Mouse (Mus musculus) liver, embryonic 11.5 days (tissue): ENCODE results near the gene Sec14l5. TPM values are rescaled to one million over a fixed set of nuclear protein-coding genes. Genes with fewer than 3 reads are reported as not detected.

Source experiments
- ATAC-seq: fragments of 200-750 bp; cut with Nextera tagmentation; replicated peaks from 2 replicates; pipeline ENCODE4 v1.8.0; 2017; ENCODE audit warnings: moderate number of reproducible peaks, mild to moderate bottlenecking, moderate TSS enrichment, moderate library complexity; ENCODE audit not compliant: low FRiP score
- DNase-seq: peaks from one replicate; pipeline ENCODE4 v3.0.0-alpha.2; 2017; ENCODE audit warnings: low spot score
- H3K27ac ChIP-seq: fragments of 300-500 bp; sonication (generic); 2 replicates; pipeline ENCODE4 v1.5.1; 2014; ENCODE audit warnings: mild to moderate bottlenecking, low read depth, low read length, control low read depth
- H3K27me3 ChIP-seq: fragments of 300-500 bp; sonication (generic); replicated peaks from 2 replicates; pipeline ENCODE4 v1.6.1; 2014; ENCODE audit warnings: low read length, mixed read lengths; ENCODE audit not compliant: control insufficient read depth, insufficient read depth
- H3K36me3 ChIP-seq: fragments of 300-500 bp; sonication (generic); 2 replicates; pipeline ENCODE4 v1.6.1; 2014; ENCODE audit warnings: mild to moderate bottlenecking, low read length, moderate library complexity, mixed read lengths; ENCODE audit not compliant: control insufficient read depth, insufficient read depth
- H3K4me1 ChIP-seq: fragments of 300-500 bp; sonication (generic); replicated peaks from 2 replicates; pipeline ENCODE4 v1.6.1; 2014; ENCODE audit warnings: low read length, mixed read lengths; ENCODE audit not compliant: control insufficient read depth, insufficient read depth
- H3K4me2 ChIP-seq: fragments of 300-500 bp; sonication (generic); 2 replicates; pipeline ENCODE4 v1.6.1; 2014; ENCODE audit warnings: mild to moderate bottlenecking, control low read depth, moderate library complexity
- H3K4me3 ChIP-seq: fragments of 300-500 bp; sonication (generic); 2 replicates; pipeline ENCODE4 v1.5.1; 2014; ENCODE audit warnings: low read depth, low read length, control low read depth
- H3K9ac ChIP-seq: fragments of 300-500 bp; sonication (generic); 2 replicates; pipeline ENCODE4 v1.6.1; 2014; ENCODE audit warnings: low read depth, low read length, control low read depth
- H3K9me3 ChIP-seq: fragments of 300-500 bp; sonication (generic); 2 replicates; pipeline ENCODE4 v1.6.1; 2016; ENCODE audit warnings: low read length, inconsistent platforms, mixed read lengths; ENCODE audit not compliant: control insufficient read depth
- WGBS: fragments of 180-500 bp; shearing (Covaris S2); extraction: QIAGEN DNeasy Blood & Tissue Kit; methylation state at CpG from one replicate; pipeline ENCODE4 v1.1.7; 2014; 5-methylcytosine and 5-hydroxymethylcytosine counted together
- microRNA-seq: library from miRNA; unstranded; fragments of <30 nt; microRNA quantifications from one replicate; pipeline ENCODE4, GENCODE M21; 2017; ENCODE audit warnings: borderline number of aligned reads
- polyA plus RNA-seq: library from polyadenylated mRNA; unstranded; fragments of >200 nt; fragmentation: Nextera tagmentation; extraction: Ambion mirVana; gene quantifications from 2 replicates; pipeline ENCODE4 v1.2.1, GENCODE M21; 2014

The Sec14l5 gene
- polyA plus RNA-seq, 1 experiment from 2014 or later = not detected

- Histone ChIP-seq H3K9me3 (no peaks in the 10 kb centered on the region), H3K36me3 (no peaks in the 10 kb centered on the region; the same call in 1 of the 2 replicates), H3K4me3 (peak overlapping the region; percentile 94), H3K4me1 (peaks cover 4% of the 10 kb centered on the region), H3K9ac (no peak overlapping the region), H3K27me3 (no peaks in the 10 kb centered on the region), H3K27ac (no peak overlapping the region), H3K4me2 (peak overlapping the region; percentile 25)
- DNase-seq (no peak), ATAC-seq (peak; percentile 25; the same call in 1 of the 2 replicates)
- WGBS = 67% methylated on average over 4 of the region's 4 CpGs
Measured at GRCm38 (mm10) chr16:5232982-5233381, 86.1 kb downstream of the Sec14l5 start.

- Histone ChIP-seq H3K9me3 (no peaks in the 10 kb centered on the region), H3K27ac (no peak within 1 kb of the TSS), H3K9ac (peak within 1 kb of the TSS; percentile 86), H3K4me1 (peaks cover 4% of the 10 kb centered on the region), H3K4me2 (peak within 1 kb of the TSS; percentile 90), H3K27me3 (no peaks in the 10 kb centered on the region), H3K36me3 (no peaks in the 10 kb centered on the region; the same call in 1 of the 2 replicates), H3K4me3 (peak within 1 kb of the TSS; percentile 94)
- DNase-seq (peak; percentile 87), ATAC-seq (peak; percentile 97)
- 2% methylated on average over 47 of the region's 47 CpGs for WGBS
Measured at GRCm38 (mm10) chr16:5233418-5234313, 86.8 kb downstream of the Sec14l5 start, which contains the start of gene Alg1. Gene Alg1 (plus strand): TSS chr16:5233621.

Small RNA genes within 50 kb of the gene (microRNA-seq; reads per million reads assigned to microRNA genes)
- gene Gm23689 (not detected), gene Gm26095 (not detected), gene Mir6364 (not detected)

Other genes starting within 250 kb of the Sec14l5 start
- gene Nudt16l1, start 208.3 kb upstream of the Sec14l5 start, polyA plus RNA-seq = 102 and 103 TPM in 2 replicates
- 28.1 and 30.0 TPM in 2 replicates for gene Anks3, start 182.9 kb upstream of the Sec14l5 start, polyA plus RNA-seq
- gene Sept12, start 149.3 kb upstream of the Sec14l5 start, polyA plus RNA-seq = not detected in 2 replicates
- gene Smim22, start 139.8 kb upstream of the Sec14l5 start, polyA plus RNA-seq = 4.3 and 4.8 TPM in 2 replicates
- 65.2 and 65.9 TPM in 2 replicates for gene Rogdi, start 133.6 kb upstream of the Sec14l5 start, polyA plus RNA-seq
- gene Glyr1, start 97.2 kb upstream of the Sec14l5 start, polyA plus RNA-seq = 84.8 and 96.2 TPM in 2 replicates
- 17.2 and 19.2 TPM in 2 replicates for gene Ubn1, start 97.1 kb upstream of the Sec14l5 start, polyA plus RNA-seq
- 0.83 and 1.1 TPM in 2 replicates for gene Ppl, start 14.7 kb upstream of the Sec14l5 start, polyA plus RNA-seq
- 29.2 and 30.0 TPM in 2 replicates for gene Nagpa, start 56.9 kb downstream of the Sec14l5 start, polyA plus RNA-seq
- gene AU021092, start 75.2 kb downstream of the Sec14l5 start, polyA plus RNA-seq = 0.27 and 0.65 TPM in 2 replicates
- gene Alg1, start 86.5 kb downstream of the Sec14l5 start, polyA plus RNA-seq = 25.8 and 31.5 TPM in 2 replicates
- gene Eef2kmt, start 108.9 kb downstream of the Sec14l5 start, polyA plus RNA-seq = 31.5 and 31.6 TPM in 2 replicates